Mouse (Mus musculus): ENCODE results near the gene Abhd14b.

- TF ChIP-seq CTCF (IDR thresholded peaks at IDR 0.05; ENCODE audit: control insufficient read depth, insufficient read depth, insufficient replicate concordance, low read depth, low read length), result no peak
- TF ChIP-seq POLR2A (IDR thresholded peaks at IDR 0.05; ENCODE audit: control insufficient read depth, low read depth, low read length), result no peak
These were observed 26.0 kb downstream of the Abhd14b start for GRCm38 (mm10) chr9:106473081-106473752.

Measured in testis, adult 2 months (tissue).